Mouse (Mus musculus) kidney, postnatal 14 days (tissue): ENCODE measurements around the gene Plk5.
A peak's percentile ranks its signal among the peaks of the same experiment; 100 is the strongest.
"Not testable (repeated sequence)": the region's sequence is repeated elsewhere in the genome, so short reads cannot be mapped to it uniquely, and the experiment has no call there.

Experiments used
- DNase-seq: peaks from one replicate; pipeline ENCODE4 v3.0.0; 2022; ENCODE audit warnings: mixed read lengths

The Plk5 gene

GRCm38 (mm10) chr10:80331636-80332524, 24.4 kb upstream of the Plk5 start:
- DNase-seq: peak; percentile 30

DNA sequence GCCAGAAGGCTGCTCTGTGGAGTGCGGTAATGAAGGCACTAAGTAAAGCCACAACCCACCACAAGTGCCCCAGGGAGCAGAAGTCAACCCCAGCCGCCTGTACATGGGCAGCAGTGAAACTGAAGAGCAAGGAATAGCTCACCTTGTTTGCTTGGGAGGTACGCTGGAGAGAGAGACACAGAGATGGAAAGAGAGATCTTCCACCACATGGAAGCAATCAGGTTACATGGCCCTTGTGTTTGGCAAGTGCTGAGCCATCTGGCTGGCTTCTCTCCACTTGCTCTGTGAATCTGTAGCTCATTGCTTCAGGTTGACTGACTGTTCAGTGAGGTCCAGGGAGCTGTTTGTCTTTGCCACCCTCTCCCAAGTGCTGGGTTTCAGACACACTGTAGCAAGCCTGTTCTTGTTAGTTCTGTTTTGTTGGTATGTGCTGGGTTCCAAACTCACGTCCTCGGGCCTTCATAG, 23.7 kb upstream of the Plk5 start:
- no peak for DNase-seq

DNA sequence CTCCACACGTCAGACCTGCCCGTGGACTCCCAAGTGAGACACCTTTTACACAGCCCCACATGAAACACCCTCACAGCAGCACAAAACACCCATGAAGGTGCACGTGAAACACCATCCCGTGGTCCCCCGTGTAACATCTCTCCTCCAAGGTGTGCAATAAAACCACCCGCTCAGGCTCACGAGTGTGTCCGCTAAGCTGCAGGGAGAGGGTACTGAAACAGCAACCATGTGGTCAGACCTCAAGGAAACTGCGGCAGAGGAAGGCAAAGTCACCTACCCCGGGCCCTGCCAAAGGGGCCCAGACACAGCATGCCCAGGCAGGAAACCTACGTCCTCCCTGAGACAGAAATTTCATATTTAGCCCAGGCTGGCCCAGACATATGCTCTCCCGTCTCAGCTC, 20.0 kb upstream of the Plk5 start:
- DNase-seq: no peak

GRCm38 (mm10) chr10:80339941-80340750, 16.1 kb upstream of the Plk5 start:
- DNase-seq: peak; percentile 84

GRCm38 (mm10) chr10:80341026-80341425, 15.2 kb upstream of the Plk5 start:
- no peak for DNase-seq

DNA sequence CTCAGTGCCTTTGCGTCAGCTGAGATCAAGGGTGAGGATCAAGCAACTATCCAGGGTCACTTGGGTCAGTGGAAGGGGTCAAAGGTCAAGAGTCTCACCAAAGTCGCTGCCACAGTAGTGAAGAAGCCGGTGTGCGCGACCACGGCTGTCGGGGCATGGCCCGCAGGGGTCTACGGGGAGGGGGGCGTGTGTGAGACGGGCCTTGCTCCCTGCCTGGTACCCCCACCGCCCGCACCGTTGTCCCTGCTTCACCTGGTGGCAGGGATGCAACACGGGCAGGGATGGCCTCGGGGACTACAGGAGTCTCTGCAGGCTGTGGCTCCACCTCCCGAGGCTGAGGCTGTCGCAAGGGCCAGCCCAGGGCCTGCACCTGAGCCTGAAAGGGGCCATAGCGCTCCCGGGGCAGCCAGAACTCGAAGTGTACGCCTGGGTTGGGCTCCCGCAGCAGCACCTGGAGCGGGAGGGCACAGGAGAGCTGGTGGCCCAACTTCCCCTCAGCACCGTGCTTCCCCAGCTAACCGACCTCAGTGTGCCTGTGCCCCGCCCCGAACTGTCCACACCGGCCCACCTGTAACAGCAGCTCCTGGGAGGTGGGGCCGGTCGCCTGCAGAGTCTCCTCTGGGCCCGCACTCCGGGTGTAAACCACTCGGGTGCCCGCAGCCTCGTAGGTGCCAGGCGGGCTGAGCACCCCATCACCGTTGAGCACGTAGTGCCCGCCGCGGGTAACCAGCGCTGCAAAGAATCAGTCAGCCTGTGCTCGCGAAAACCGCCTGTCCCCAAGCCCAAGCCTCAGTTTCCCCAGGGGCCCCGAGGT, 14.6 kb upstream of the Plk5 start:
- no peak for DNase-seq

DNA sequence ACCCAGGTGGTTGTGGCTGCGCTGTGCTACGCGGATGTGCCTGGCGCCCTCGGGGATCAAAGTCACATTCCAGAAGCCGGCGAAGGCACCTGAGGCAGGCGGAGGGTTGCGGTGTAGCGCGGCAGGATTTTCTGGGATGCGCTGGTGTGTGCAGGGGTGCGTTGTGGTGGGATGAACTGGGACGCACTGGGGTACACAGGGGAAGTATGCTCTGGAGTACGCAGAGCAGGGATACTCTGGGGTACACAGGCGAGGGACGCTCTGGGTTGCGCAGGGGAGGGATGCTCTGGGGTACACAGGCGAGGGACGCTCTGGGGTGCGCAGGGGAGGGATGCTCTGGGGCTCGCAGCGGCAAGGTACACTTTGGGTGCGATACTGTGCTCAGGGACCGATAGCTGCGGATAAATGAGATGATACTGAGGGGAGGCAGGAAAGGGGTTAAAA, 13.9 kb upstream of the Plk5 start:
- DNase-seq: no peak

DNA sequence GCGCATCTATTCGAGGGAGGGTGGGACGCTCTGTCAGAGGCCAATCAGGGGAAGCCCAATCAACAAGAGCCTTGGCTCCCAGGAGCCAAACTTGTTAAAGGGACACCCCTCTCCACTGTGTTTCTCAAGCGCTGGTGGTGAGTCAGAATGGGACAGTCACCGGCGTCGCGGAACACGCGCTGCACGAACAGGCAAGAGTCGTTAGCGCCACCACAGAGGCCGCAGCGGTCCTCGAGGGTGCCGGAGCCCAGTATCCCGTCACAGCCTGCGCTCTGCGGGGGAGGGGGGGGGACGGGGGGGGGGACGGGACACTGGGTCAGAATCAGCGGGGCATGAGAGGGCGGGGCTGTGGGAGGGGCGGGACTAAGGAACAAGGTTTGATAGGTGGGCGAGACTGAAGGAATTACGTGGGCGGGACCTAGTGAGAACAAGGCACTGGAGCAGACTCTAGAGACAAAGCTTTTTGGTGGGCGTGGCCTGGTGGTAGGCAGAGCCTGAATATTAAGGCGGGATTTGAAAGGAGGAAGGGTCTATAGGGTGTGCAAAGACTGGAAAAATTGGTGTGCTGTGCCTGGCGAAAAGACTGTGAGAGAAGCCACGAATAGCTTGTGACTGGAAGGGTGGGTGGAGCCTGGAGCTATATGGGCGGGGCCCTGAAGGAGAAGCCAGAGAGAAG, 13.4 kb upstream of the Plk5 start:
- DNase-seq: peak; percentile 77

DNA sequence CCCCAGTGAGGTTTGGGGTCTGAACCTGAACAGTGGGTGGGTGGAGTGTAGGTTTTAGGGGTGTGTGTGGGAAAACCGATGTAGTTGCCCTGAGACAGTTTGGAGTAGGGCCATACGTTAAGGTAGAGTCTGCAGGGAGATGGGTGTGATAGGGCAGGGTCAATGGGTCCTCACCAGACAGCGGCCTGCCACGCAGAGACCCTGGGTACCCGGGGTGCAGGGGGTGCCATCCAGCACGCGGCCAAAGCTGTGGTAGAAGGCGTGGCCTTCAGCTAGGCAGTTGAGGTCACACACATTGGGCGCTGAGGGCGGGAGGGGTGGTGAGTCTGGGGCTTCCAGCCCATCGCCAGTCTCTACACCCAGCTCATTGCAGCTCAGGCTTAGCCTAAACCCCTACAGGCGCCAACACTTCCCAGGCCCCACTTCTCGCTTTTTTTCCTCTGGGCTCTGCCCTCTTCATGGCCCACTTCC, 12.8 kb upstream of the Plk5 start:
- DNase-seq: no peak

GRCm38 (mm10) chr10:80344131-80344661, 12.1 kb upstream of the Plk5 start:
- no peak for DNase-seq

DNA sequence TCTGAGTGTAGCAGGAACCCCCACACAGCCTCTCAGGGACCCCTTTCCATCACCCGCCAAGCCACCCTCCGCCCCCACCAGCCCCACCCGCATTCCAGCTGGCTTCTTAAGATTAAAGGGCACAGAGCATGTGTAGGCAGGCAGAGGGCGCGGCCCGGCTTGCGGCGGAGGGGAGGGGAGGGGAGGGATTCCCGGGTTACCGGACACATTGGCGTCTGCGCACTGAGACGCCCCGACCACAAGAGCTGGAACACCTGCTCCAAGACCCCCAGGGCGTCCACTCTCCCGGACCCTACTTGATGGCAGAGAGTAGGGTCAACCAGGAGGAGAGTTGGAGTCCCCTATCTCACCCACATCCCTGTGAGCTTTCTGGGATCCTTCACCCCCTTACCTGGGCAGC, 11.1 kb upstream of the Plk5 start:
- peak; percentile 29 for DNase-seq

GRCm38 (mm10) chr10:80345929-80346328, 10.3 kb upstream of the Plk5 start:
- DNase-seq: not testable (repeated sequence)

DNA sequence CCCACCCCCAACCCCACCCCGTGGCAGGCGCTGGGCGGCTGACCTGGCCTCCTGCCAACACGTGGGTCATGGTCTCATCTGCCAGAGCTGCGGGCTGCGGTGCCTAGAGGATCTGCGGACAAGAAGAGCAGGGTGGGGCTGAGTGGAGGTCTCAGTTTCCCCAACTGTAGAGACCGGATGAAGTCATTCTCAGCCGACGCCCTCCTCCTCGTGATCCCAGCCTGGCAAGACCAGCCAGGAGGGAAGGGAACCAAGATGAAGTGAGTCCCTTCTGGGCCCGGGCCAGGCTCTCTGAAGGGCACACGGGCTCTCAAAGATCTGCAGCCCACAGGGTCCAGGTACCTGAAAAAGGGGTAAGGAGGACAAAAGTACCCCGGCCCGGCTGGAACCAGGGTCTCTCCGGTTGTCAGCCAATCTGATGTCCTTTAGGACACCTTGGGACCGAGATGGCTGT, 8.7 kb upstream of the Plk5 start:
- no peak for DNase-seq

- DNase-seq: peak; percentile 60
Measured at GRCm38 (mm10) chr10:80348244-80348781, 7.9 kb upstream of the Plk5 start, which contains the start of gene Adamtsl5. Gene Adamtsl5 (minus strand): TSS chr10:80348412.

- peak; percentile 23 for DNase-seq
Measured at GRCm38 (mm10) chr10:80348981-80349380, 7.3 kb upstream of the Plk5 start.

DNA sequence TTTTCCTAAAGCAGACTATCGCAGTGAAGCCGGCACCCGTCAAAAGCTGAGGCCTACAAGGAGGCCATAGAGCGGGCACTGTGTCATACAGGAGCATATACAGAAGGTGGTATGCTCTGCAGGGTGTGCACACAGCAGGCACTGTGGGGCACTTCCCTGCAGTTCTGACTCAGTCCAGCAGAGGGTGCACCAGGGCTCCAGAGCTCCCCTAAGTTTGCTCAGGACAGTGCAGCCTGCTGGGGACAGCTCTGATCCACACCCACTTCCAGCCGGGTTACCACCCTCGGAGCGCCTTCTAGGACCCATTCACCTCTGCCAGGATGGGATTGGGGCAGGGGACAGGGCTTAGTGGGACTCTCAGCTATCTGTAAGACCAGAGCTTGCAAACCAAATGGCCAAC, 6.0 kb upstream of the Plk5 start:
- peak; percentile 88 for DNase-seq

DNA sequence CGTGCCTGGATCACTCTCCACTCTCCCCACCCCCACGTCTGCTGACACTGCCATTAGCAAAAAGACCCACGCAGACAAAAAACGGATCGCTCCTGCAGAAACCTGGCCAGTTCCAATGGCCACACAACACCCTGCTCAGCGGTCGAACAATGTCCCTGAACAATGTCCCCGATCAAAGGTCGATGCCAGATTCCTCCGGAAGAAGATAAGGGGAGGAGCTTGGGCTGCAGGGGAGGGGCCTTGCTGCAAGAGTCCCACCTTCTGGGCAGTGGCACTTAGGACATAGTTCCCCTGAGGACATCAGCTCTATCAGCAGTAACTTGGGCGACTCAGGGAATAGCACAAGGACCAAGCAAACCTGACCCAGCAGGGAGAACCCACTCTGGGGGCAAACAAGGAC, 4.4 kb upstream of the Plk5 start:
- DNase-seq: peak; percentile 74

GRCm38 (mm10) chr10:80352727-80353126, 3.5 kb upstream of the Plk5 start:
- DNase-seq: no peak

- no peak for DNase-seq
Measured at GRCm38 (mm10) chr10:80355431-80355830, 828 bp upstream of the Plk5 start.

DNA sequence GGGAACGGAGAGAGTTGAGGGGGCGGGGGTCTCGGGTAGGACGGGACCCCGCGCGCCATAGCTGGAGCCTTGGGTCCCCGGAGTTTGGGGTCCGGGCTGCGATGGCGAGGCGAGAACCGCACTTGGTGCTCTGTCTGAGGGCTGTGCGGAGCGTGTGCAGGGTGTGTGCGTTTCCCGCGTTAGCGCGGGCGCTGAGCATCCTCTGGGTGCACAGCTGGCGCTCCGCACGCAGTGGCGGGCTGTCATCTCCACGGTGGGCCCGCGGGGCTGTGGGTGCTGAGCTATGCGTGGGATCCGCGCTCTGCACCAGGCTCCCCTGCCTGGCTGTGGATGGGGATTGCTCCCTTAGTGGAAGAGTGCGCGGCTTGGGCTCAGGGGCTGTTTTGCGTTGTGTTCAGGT, 478 bp downstream of the Plk5 start:
- no peak for DNase-seq

GRCm38 (mm10) chr10:80357336-80357735, 1.1 kb downstream of the Plk5 start:
- no peak for DNase-seq
